Mouse (Mus musculus) kidney, embryonic 14.5 days (tissue): ENCODE measurements at regions not wholly inside any gene's neighbourhood (a gene's known extent, or its start where the extent isn't known, plus 50 kb on each side); places are given as distances from the start of the nearest gene placed in this dataset.
"Not testable (repeated sequence)": the region's sequence is repeated elsewhere in the genome, so short reads cannot be mapped to it uniquely, and the experiment has no call there.

Experiments
- ATAC-seq: fragments of 200-750 bp; cut with Nextera tagmentation; 2 replicates; pipeline ENCODE4 v1.8.0; 2017; ENCODE audit warnings: moderate number of reproducible peaks, mild to moderate bottlenecking, moderate TSS enrichment, moderate library complexity; ENCODE audit not compliant: low FRiP score, low TSS enrichment
- H3K27ac ChIP-seq: fragments of 300-500 bp; sonication (generic); 2 replicates; pipeline ENCODE4 v1.5.1; 2014; ENCODE audit warnings: low read depth, mild to moderate bottlenecking, low read length, moderate library complexity, mixed read lengths
- H3K27me3 ChIP-seq: fragments of 300-500 bp; sonication (generic); 2 replicates; pipeline ENCODE4 v1.6.1; 2014; ENCODE audit warnings: mild to moderate bottlenecking, low read length; ENCODE audit not compliant: control insufficient read depth, insufficient read depth
- H3K36me3 ChIP-seq: fragments of 300-500 bp; sonication (generic); 2 replicates; pipeline ENCODE4 v1.6.1; 2014; ENCODE audit warnings: low read length, mixed read lengths; ENCODE audit not compliant: control insufficient read depth, insufficient read depth
- H3K4me1 ChIP-seq: fragments of 300-500 bp; sonication (generic); 2 replicates; pipeline ENCODE4 v1.6.1; 2014; ENCODE audit warnings: low read length, mixed read lengths; ENCODE audit not compliant: control insufficient read depth, insufficient read depth
- H3K4me2 ChIP-seq: fragments of 300-500 bp; sonication (generic); replicated peaks from 2 replicates; pipeline ENCODE4 v1.6.1; 2014; ENCODE audit warnings: low read depth, mild to moderate bottlenecking, low read length
- H3K4me3 ChIP-seq: fragments of 300-500 bp; sonication (generic); 2 replicates; pipeline ENCODE4 v1.5.1; 2014; ENCODE audit warnings: mild to moderate bottlenecking, low read length
- H3K9ac ChIP-seq: fragments of 300-500 bp; sonication (generic); 2 replicates; pipeline ENCODE4 v1.6.1; 2014; ENCODE audit warnings: low read depth, mild to moderate bottlenecking, low read length, moderate library complexity
- H3K9me3 ChIP-seq: fragments of 300-500 bp; sonication (generic); 2 replicates; pipeline ENCODE4 v1.6.1; 2016; ENCODE audit warnings: low read length; ENCODE audit not compliant: control insufficient read depth
- WGBS: fragments of 180-500 bp; shearing (Covaris S2); extraction: QIAGEN DNeasy Blood & Tissue Kit; methylation state at CpG from one replicate; pipeline ENCODE4 v1.1.7; 2014; 5-methylcytosine and 5-hydroxymethylcytosine counted together

GRCm38 (mm10) chr7:113035751-113036150 is 82.0 kb downstream of the Rassf10 start:
- no peak overlapping the region for H3K4me3 ChIP-seq
- WGBS = 82% methylated on average over 4 of the region's 4 CpGs
- H3K27me3 ChIP-seq = no peaks in the 10 kb centered on the region
- no peak overlapping the region for H3K27ac ChIP-seq
- H3K36me3 ChIP-seq = no peaks in the 10 kb centered on the region
- H3K9ac ChIP-seq = no peak overlapping the region
- no peak overlapping the region for H3K4me2 ChIP-seq
- ATAC-seq = no peak
- no peaks in the 10 kb centered on the region for H3K9me3 ChIP-seq
- H3K4me1 ChIP-seq = no peaks in the 10 kb centered on the region

- Histone ChIP-seq H3K36me3 (no peaks in the 10 kb centered on the region), H3K9ac (no peak overlapping the region), H3K4me3 (no peak overlapping the region), H3K4me1 (no peaks in the 10 kb centered on the region), H3K9me3 (no peaks in the 10 kb centered on the region), H3K4me2 (no peak overlapping the region), H3K27ac (no peak overlapping the region), H3K27me3 (no peaks in the 10 kb centered on the region)
- ATAC-seq = no peak
- WGBS = 80% methylated on average over 12 of the region's 12 CpGs
These were observed 84.3 kb downstream of the Rassf10 start for GRCm38 (mm10) chr7:113037825-113038613.

GRCm38 (mm10) chr7:113038906-113039671 is 85.3 kb downstream of the Rassf10 start:
- H3K36me3 ChIP-seq = no peaks in the 10 kb centered on the region
- H3K4me1 ChIP-seq = no peaks in the 10 kb centered on the region
- H3K27me3 ChIP-seq = no peaks in the 10 kb centered on the region
- H3K27ac ChIP-seq = no peak overlapping the region
- H3K4me2 ChIP-seq = no peak overlapping the region
- no peak overlapping the region for H3K9ac ChIP-seq
- no peaks in the 10 kb centered on the region for H3K9me3 ChIP-seq
- ATAC-seq = no peak
- WGBS = 72% methylated on average over 3 of the region's 3 CpGs
- no peak overlapping the region for H3K4me3 ChIP-seq

GRCm38 (mm10) chr7:113045613-113046159 is 91.9 kb downstream of the Rassf10 start:
- H3K9me3 ChIP-seq, H3K36me3 ChIP-seq, H3K4me1 ChIP-seq, H3K27me3 ChIP-seq, H3K4me3 ChIP-seq, H3K9ac ChIP-seq, H3K4me2 ChIP-seq, ATAC-seq, H3K27ac ChIP-seq: not testable (repeated sequence)
- WGBS = 69% methylated on average over 7 of the region's 8 CpGs

GRCm38 (mm10) chr7:113046406-113046805 is 92.6 kb downstream of the Rassf10 start:
- 94% methylated on average over 4 of the region's 4 CpGs for WGBS
- no peaks in the 10 kb centered on the region for H3K9me3 ChIP-seq
- H3K9ac ChIP-seq = no peak overlapping the region
- no peaks in the 10 kb centered on the region for H3K27me3 ChIP-seq
- no peak overlapping the region for H3K4me2 ChIP-seq
- no peak overlapping the region for H3K4me3 ChIP-seq
- no peaks in the 10 kb centered on the region for H3K4me1 ChIP-seq
- no peaks in the 10 kb centered on the region for H3K36me3 ChIP-seq
- no peak overlapping the region for H3K27ac ChIP-seq
- no peak for ATAC-seq

- Histone ChIP-seq H3K4me2 (no peak overlapping the region), H3K27me3 (no peaks in the 10 kb centered on the region), H3K4me1 (no peaks in the 10 kb centered on the region), H3K36me3 (no peaks in the 10 kb centered on the region), H3K9me3 (no peaks in the 10 kb centered on the region), H3K4me3 (no peak overlapping the region), H3K9ac (no peak overlapping the region), H3K27ac (peak overlapping the region; percentile 43; the same call in 1 of the 2 replicates)
- WGBS = 83% methylated on average over 3 of the region's 3 CpGs
- no peak for ATAC-seq
These were observed 93.8 kb downstream of the Rassf10 start for GRCm38 (mm10) chr7:113047583-113047982.

- H3K27me3 ChIP-seq = no peaks in the 10 kb centered on the region
- no peaks in the 10 kb centered on the region for H3K9me3 ChIP-seq
- H3K4me2 ChIP-seq = no peak overlapping the region
- WGBS = 71% methylated on average over 4 of the region's 4 CpGs
- no peak overlapping the region for H3K9ac ChIP-seq
- no peaks in the 10 kb centered on the region for H3K36me3 ChIP-seq
- no peaks in the 10 kb centered on the region for H3K4me1 ChIP-seq
- ATAC-seq = peak; percentile 55; the same call in 1 of the 2 replicates
- no peak overlapping the region for H3K4me3 ChIP-seq
- peak overlapping the region; percentile 43; the same call in 1 of the 2 replicates for H3K27ac ChIP-seq
These were observed 94.5 kb downstream of the Rassf10 start for GRCm38 (mm10) chr7:113048097-113048795.

- Histone ChIP-seq H3K36me3 (no peaks in the 10 kb centered on the region), H3K4me1 (no peaks in the 10 kb centered on the region), H3K27ac (no peak overlapping the region), H3K9ac (no peak overlapping the region), H3K27me3 (no peaks in the 10 kb centered on the region), H3K4me2 (no peak overlapping the region), H3K4me3 (no peak overlapping the region), H3K9me3 (no peaks in the 10 kb centered on the region)
- WGBS = 92% methylated on average over 5 of the region's 5 CpGs
- no peak for ATAC-seq
These were observed 95.7 kb downstream of the Rassf10 start for GRCm38 (mm10) chr7:113049440-113049839.
